Mouse (Mus musculus) testis, postnatal 10 days (tissue): Measurements from ENCODE around the gene Cdk2ap1.
"Not testable (repeated sequence)": the region's sequence is repeated elsewhere in the genome, so short reads cannot be mapped to it uniquely, and the experiment has no call there.

Source experiments
- DNase-seq: peaks from one replicate; pipeline ENCODE4 v3.0.0; 2021; ENCODE audit warnings: low spot score

Gene Cdk2ap1

GRCm38 (mm10) chr5:124351111-124351560 lies 11.7 kb downstream of the Cdk2ap1 start:
- DNase-seq, result peak; percentile 73

- DNase-seq, result no peak
Measured at GRCm38 (mm10) chr5:124350350-124350749, 12.5 kb downstream of the Cdk2ap1 start.

GRCm38 (mm10) chr5:124349196-124349595 lies 13.7 kb downstream of the Cdk2ap1 start:
- peak; percentile 59 for DNase-seq

- peak; percentile 60 for DNase-seq
Measured at GRCm38 (mm10) chr5:124342897-124343296, 20.0 kb downstream of the Cdk2ap1 start.

- DNase-seq, result peak; percentile 61
Measured at GRCm38 (mm10) chr5:124341753-124342339, 21.0 kb downstream of the Cdk2ap1 start.

- no peak for DNase-seq
Measured at GRCm38 (mm10) chr5:124338791-124339190, 24.1 kb downstream of the Cdk2ap1 start.

GRCm38 (mm10) chr5:124337909-124338308 lies 25.0 kb downstream of the Cdk2ap1 start:
- no peak for DNase-seq

GRCm38 (mm10) chr5:124337103-124337502 lies 25.8 kb downstream of the Cdk2ap1 start:
- no peak for DNase-seq

GRCm38 (mm10) chr5:124334392-124334791 lies 28.5 kb downstream of the Cdk2ap1 start:
- DNase-seq, result no peak

GRCm38 (mm10) chr5:124330086-124330485 lies 32.8 kb downstream of the Cdk2ap1 start:
- DNase-seq, result no peak

GRCm38 (mm10) chr5:124327510-124328364 lies 35.1 kb downstream of the Cdk2ap1 start, which contains the start of the genes Mphosph9 and 2810006K23Rik:
TSS of gene Mphosph9 (minus strand) at chr5:124327972.
TSS of gene 2810006K23Rik (plus strand) at chr5:124328089.
- DNase-seq, result peak; percentile 99

- DNase-seq, result no peak
Measured at GRCm38 (mm10) chr5:124326829-124327228, 36.1 kb downstream of the Cdk2ap1 start.

- DNase-seq, result no peak
Measured at GRCm38 (mm10) chr5:124317648-124318047, 45.2 kb downstream of the Cdk2ap1 start.

GRCm38 (mm10) chr5:124315941-124316340 lies 46.9 kb downstream of the Cdk2ap1 start:
- peak; percentile 34 for DNase-seq

- peak; percentile 38 for DNase-seq
Measured at GRCm38 (mm10) chr5:124315498-124315897, 47.4 kb downstream of the Cdk2ap1 start.

GRCm38 (mm10) chr5:124310091-124310490 lies 52.8 kb downstream of the Cdk2ap1 start:
- no peak for DNase-seq

- DNase-seq, result no peak
Measured at GRCm38 (mm10) chr5:124309155-124309554, 53.7 kb downstream of the Cdk2ap1 start.

- DNase-seq, result not testable (repeated sequence)
Measured at GRCm38 (mm10) chr5:124302853-124303252, 60.0 kb downstream of the Cdk2ap1 start.

GRCm38 (mm10) chr5:124300132-124300531 lies 62.8 kb downstream of the Cdk2ap1 start:
- DNase-seq, result no peak

- not testable (repeated sequence) for DNase-seq
Measured at GRCm38 (mm10) chr5:124299307-124299706, 63.6 kb downstream of the Cdk2ap1 start.

- DNase-seq, result no peak
Measured at GRCm38 (mm10) chr5:124296475-124296874, 66.4 kb downstream of the Cdk2ap1 start.
